Mouse (Mus musculus) MEL (cell line): Measurements from ENCODE around the gene 2010003K11Rik.

Experiments used
- CTCF ChIP-seq, 3 experiments: IDR thresholded peaks in 2 of 3; conservative IDR thresholded peaks in 1 of 3; 2 replicates each; pipeline ENCODE4 v1.5.1; 2011 to 2012; ENCODE audit warnings: low read length in 3 of 3, low read depth in 2 of 3, mild to moderate bottlenecking in 2 of 3, improper control_type of control experiment in 1 of 3, inconsistent platforms in 1 of 3, mixed read lengths in 1 of 3, moderate library complexity in 1 of 3; ENCODE audit not compliant: control insufficient read depth in 1 of 3, insufficient read depth in 1 of 3, poor library complexity in 1 of 3, severe bottlenecking in 1 of 3
- E2F4 ChIP-seq: IDR thresholded peaks from 2 replicates; pipeline ENCODE4 v1.6.1; 2011; ENCODE audit warnings: low read depth, low read length, improper control_type of control experiment, borderline replicate concordance
- GABPA ChIP-seq: IDR thresholded peaks from 2 replicates; pipeline ENCODE4 v1.6.1; 2012; ENCODE audit warnings: low read depth, mild to moderate bottlenecking, inconsistent platforms, low read length, improper control_type of control experiment, moderate library complexity
- MAZ ChIP-seq: IDR thresholded peaks from 2 replicates; pipeline ENCODE4 v1.6.1; 2012; ENCODE audit warnings: low read depth, mild to moderate bottlenecking, inconsistent platforms, low read length, improper control_type of control experiment
- SIN3A ChIP-seq: IDR thresholded peaks from 2 replicates; pipeline ENCODE4 v1.6.1; 2012; ENCODE audit warnings: low read length, improper control_type of control experiment, inconsistent platforms

GRCm38 (mm10) chr19:4492526-4493296, 5.7 kb downstream of the 2010003K11Rik start:
- TF ChIP-seq SIN3A, result no peak
- no peak for TF ChIP-seq E2F4
- TF ChIP-seq GABPA, result no peak
- no peak for TF ChIP-seq MAZ
- no peak for TF ChIP-seq CTCF (IDR thresholded peaks at IDR 0.05 in 2 of 3, conservative IDR thresholded peaks at IDR 0.05 in 1 of 3; ENCODE audit: control insufficient read depth in 1 of 3, insufficient read depth in 1 of 3, low read depth in 2 of 3, low read length in 3 of 3, poor library complexity in 1 of 3, severe bottlenecking in 1 of 3)
